Mouse (Mus musculus): ENCODE measurements around the gene Rab5if.
"Not testable (repeated sequence)": the region's sequence is repeated elsewhere in the genome, so short reads cannot be mapped to it uniquely, and the experiment has no call there.

Gene Rab5if

GRCm38 (mm10) chr2:156887017-156887416 lies 24.1 kb downstream of the Rab5if start, which contains the start of gene Sla2:
Gene Sla2, minus strand, starts transcription at chr2:156887192.
- DNase-seq (ENCODE audit: low read depth): peak; percentile 54

- DNase-seq (ENCODE audit: low read depth): no peak
These were observed 25.6 kb downstream of the Rab5if start for GRCm38 (mm10) chr2:156888490-156888889.

DNA sequence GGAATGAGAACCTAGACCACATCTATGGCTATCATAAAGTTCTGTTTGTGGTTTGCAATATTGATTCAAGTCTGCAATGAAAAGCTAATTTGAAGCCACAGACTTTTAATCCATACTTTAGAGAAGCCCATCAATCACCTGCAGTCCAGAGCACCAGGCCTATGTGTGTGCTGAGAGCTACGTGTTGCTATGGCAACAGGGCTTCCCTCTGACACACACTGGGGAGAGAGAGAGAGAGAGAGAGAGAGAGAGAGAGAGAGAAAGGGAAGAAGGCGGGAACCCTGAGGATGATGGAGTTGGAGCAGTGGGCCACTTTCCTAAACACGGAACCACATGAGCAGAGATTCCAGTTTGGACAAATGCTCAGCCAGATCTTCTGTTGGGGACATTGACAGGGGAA lies 29.3 kb downstream of the Rab5if start:
- no peak for DNase-seq (ENCODE audit: low read depth)

- no peak for DNase-seq (ENCODE audit: low read depth)
These were observed 29.9 kb downstream of the Rab5if start for GRCm38 (mm10) chr2:156892821-156893220.

- DNase-seq (ENCODE audit: low read depth): no peak
These were observed 31.8 kb downstream of the Rab5if start for GRCm38 (mm10) chr2:156894496-156895265.

DNA sequence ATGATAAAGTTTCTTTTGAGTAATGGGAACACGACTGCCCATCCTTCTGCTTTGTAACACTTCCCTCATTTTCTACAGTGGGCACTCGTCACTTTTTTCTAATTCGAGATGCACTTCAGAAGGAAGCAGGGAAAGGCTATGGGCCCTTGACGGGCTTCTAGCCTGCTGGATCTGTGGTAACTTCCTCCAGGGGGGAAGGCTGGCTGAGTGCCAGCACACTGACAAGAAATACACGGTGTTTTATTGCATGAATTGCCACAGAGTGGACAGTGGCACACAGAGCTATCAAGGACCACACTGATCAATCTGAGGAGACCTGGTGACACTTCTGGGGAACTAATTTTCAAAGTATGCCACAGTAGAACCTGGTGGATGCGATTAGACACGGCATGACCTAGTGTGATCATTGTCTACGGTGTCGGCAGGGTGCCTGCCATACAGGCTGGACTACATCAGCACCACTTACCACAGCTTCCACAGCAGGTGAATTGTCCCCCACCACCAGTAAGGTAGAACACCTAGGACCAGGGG lies 33.5 kb downstream of the Rab5if start:
- DNase-seq (ENCODE audit: low read depth): no peak

- no peak for DNase-seq (ENCODE audit: low read depth)
These were observed 34.1 kb downstream of the Rab5if start for GRCm38 (mm10) chr2:156897034-156897433.

GRCm38 (mm10) chr2:156898374-156898773 lies 35.4 kb downstream of the Rab5if start:
- DNase-seq (ENCODE audit: low read depth): no peak

DNA sequence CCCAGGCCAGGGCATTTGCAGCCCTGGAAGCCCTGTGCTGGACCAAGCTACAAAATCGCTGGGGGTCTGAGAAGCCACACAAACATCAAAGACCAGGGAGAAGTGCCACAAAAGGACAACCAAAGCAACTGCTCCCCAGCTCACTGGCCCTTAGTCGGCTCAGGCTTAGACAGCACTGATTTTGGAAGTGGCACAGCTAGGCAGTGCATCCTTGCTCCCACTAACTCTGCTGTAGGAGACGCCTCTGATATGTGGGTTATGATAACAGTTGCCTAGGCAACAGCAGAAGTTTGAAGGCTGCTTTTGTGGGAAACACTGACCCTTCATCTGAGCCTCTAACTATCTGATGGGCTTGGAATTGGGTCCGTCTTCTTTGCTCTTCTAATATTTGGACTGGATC lies 36.3 kb downstream of the Rab5if start:
- DNase-seq (ENCODE audit: low read depth): no peak

DNA sequence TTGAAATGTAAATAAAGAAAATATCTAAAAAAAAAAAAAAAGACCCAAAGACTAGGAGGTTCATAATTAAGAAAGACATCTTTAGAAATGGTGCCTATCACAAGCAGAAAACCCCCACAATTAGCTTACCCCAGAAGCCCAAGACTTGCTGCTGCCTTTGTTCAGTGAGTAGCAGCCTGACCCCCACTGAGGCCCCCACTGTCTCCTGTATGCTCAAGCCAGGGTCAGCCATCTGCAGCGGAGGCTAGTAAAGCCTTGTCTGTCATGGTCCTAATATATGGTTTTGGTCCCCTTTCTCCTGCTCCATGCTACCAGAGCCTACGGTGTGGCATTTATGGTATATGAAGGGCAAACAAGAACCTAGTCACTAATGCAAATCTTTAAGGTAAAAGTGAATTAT lies 38.4 kb downstream of the Rab5if start:
- no peak for DNase-seq (ENCODE audit: low read depth)

- DNase-seq (ENCODE audit: low read depth): no peak
These were observed 39.0 kb downstream of the Rab5if start for GRCm38 (mm10) chr2:156901883-156902282.

DNA sequence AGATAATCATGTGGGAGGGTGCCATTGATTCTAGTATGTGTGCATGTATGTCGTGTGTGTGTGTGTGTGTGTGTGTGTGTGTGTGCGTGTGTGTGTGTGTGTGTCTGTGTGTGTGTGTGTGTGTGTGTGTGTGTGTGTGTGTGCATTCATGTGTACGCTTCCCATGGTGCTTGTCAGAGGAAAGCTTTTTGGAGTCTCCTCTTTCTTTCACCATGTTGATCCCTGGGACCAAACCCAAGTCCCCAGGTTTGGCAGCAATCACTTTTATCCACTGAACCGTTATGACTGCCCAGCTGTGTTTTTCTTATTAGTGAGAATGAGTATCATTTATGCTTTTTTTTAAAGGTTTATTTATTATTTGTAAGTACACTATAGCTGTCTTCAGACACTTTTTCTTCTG lies 39.5 kb downstream of the Rab5if start:
- DNase-seq (ENCODE audit: low read depth): not testable (repeated sequence)

DNA sequence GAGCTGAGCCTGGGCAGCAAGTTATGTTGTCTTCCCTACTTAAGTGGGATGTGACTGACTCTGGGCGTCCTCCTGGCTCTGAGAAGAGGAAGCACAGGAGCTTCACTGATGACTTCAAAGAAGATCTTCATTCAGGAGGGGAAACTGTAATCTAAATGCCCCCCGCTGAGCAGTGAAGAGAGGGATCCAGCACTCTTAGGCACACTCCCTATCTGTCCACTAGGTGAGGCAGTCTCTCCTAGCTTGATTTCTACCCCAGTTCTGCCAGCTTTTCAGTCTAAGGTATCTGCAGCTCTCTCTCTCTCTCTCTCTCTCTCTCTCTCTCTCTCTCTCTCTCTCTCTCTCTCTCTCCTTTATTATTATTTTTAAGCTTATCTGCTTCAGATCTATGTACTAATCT lies 40.4 kb downstream of the Rab5if start:
- DNase-seq (ENCODE audit: low read depth): no peak

DNA sequence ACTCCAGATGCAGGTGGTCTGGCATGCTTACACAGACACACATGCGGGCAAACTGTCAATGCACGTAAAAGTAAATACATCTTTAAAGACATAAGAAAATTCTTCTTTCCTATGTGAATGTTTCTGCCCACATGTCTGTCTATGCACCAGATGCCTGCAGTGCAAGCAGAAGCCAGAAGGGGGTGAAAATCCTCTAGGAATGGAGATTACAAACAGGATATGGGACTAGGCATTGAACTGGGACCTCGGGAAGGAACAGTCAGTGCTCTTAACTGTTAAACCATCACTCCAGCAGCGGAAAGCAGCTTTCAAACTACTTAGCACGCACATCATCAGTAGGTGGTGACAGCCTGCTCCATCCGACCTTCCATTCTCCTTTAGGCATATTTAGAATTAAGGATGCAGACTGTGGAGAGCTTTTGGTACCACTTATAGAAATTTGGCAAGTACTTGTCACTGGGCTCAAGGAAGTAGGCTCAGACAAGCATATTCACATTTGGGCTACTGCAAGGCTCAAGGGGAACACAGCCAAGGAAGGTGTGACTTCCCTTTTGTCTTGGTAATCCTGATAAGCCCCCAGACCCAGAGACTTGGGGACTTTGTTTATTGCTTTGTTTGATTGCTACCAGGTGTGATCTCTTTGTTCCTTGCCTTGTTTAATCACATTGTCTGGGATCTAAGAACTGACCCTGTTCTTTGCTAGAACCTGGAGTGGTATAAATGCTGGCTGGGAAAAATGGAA lies 42.2 kb downstream of the Rab5if start:
- no peak for DNase-seq (ENCODE audit: low read depth)

DNA sequence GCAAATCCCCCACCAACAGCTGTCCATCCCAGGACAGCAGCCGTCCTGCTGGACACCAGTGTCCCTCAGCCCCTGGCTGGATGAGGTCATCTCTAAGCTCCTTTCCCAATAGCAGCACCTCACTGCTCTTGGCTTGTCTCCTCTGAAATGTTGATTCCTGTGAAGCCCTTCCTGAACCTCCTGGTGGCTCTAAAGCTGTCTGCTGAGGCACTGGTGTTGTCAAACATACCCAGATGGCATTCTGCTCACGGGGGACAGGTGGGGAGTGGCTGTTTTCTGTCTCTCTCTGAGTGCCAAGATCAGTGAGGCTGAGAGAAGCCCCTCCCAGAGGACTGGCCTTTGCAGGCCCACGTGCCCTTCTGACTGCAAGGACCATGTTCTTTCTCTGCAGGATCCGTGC lies 43.0 kb downstream of the Rab5if start:
- DNase-seq (ENCODE audit: low read depth): not testable (repeated sequence)

DNA sequence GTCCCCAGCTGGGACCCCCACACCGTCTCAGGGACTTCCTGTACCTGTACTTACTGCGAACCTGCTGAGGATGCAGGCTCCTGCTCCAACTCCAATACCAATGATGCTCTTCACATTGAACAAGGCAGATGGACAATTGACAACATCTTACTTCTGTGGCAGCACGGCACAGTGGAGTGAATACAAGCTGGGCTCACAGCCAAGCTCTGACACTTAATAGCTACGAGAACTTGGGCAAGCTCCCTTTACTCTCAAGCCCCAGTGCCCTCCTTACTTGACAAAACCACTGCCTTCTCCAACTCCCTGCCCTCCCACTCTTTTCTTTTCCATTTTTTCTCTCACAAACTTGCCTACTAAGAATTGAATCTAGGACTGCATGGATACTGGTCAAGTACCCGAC lies 50.3 kb downstream of the Rab5if start:
- no peak for DNase-seq (ENCODE audit: low read depth)

DNA sequence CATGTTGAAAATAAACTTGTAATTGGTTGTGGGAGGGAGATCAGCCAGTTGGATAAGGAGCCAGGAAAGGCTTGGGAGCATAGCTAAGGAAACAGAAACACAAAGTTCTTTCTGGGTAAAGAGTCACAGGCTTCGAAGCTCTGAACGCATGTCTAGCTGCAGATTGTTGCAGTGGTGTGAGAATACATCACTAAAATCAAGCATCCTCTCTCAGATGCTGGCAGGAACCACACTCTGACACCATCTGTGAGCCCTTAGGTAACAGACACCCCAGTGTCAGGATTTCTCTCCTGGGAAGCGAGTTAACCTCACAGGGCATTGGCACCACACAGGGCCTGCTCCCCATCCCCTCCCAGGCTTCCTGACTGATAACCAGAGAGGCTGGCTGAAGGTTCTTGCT lies 52.6 kb downstream of the Rab5if start:
- DNase-seq (ENCODE audit: low read depth): no peak

- no peak for DNase-seq (ENCODE audit: low read depth)
These were observed 53.6 kb downstream of the Rab5if start for GRCm38 (mm10) chr2:156916419-156917125.

GRCm38 (mm10) chr2:156918562-156918961 lies 55.6 kb downstream of the Rab5if start:
- peak; percentile 42 for DNase-seq (ENCODE audit: low read depth)

GRCm38 (mm10) chr2:156919191-156919590 lies 56.3 kb downstream of the Rab5if start:
- DNase-seq (ENCODE audit: low read depth): not testable (repeated sequence)

DNA sequence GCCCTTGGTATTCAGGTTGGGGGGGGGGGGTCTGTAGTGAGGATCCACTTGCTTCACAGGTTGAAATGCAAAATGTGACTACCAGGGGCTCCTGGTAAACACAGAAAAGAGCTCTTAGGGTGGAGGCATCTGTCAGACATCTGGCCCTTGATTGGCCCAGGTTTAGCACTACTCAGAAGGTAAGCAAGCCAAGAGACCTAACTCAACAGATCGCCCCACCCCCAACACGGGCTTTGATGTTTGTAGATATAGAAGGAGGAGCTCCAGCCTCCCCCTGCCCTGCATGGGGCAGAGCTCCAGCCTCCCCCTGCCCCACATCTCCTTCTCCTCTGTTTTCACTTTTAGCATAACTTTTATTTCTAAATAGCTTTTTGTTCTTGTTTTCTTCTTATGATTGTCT lies 56.9 kb downstream of the Rab5if start:
- DNase-seq (ENCODE audit: low read depth): no peak

- DNase-seq (ENCODE audit: low read depth): no peak
These were observed 60.1 kb downstream of the Rab5if start for GRCm38 (mm10) chr2:156923057-156923456.
